Mouse (Mus musculus): ENCODE results near the gene Foxred2. TPM values are rescaled to one million over a fixed set of nuclear protein-coding genes. Genes with fewer than 3 reads are reported as not detected.

Gene Foxred2
- polyA plus RNA-seq, 1 experiment, result 10.9 TPM

DNA sequence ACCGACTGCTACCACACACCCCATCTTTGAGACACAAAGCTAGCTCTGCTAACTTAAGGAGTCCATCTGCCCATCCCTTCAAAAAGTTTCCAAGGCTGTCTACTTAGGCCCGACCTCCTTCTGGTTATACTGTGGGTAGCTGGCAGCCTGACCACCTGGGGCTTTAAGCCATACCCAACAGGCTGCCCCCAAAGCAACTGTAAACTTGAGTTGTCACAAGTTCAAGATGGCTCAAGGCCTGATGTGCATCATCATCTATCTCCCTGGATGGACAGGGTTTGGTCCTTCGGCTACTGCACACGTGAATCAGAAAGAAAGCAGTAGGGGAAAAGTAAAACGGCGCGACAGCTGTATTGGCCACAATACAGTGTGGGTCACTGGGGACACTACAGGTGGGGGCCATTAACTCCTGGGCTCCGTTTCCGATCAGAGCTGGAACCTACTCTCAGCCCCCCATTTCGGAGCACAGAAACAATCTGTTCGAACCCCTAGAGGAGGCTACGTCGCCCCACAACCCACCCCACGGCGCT, 13.5 kb upstream of the Foxred2 start:
- Histone ChIP-seq H3K36me3 (ENCODE audit: control insufficient read depth, insufficient read depth, low read length, poor library complexity, severe bottlenecking) (peaks cover 36% of the 10 kb centered on the region), H3K4me3 (ENCODE audit: low read depth, low read length) (peak overlapping the region; percentile 97), H3K4me1 (ENCODE audit: control insufficient read depth, insufficient read depth, low read length) (peaks cover 2% of the 10 kb centered on the region), H3K9me3 (replicated peaks; ENCODE audit: control insufficient read depth, insufficient read depth, low read length, poor library complexity, severe bottlenecking) (no peaks in the 10 kb centered on the region), H3K9ac (ENCODE audit: low read depth, poor library complexity, severe bottlenecking) (peak overlapping the region; percentile 91), H3K27ac (ENCODE audit: insufficient read depth, low read length) (no peak overlapping the region), H3K27me3 (ENCODE audit: control insufficient read depth, insufficient read depth, low read length, poor library complexity, severe bottlenecking) (no peaks in the 10 kb centered on the region)
- TF ChIP-seq CTCF (IDR thresholded peaks at IDR 0.05; ENCODE audit: low read depth, low read length), result no peak
- no peak for TF ChIP-seq POLR2A (IDR thresholded peaks at IDR 0.05; ENCODE audit: insufficient read depth, low read length)
- no peak for TF ChIP-seq EP300 (IDR thresholded peaks at IDR 0.05; ENCODE audit: insufficient read depth, low read depth, low read length)

DNA sequence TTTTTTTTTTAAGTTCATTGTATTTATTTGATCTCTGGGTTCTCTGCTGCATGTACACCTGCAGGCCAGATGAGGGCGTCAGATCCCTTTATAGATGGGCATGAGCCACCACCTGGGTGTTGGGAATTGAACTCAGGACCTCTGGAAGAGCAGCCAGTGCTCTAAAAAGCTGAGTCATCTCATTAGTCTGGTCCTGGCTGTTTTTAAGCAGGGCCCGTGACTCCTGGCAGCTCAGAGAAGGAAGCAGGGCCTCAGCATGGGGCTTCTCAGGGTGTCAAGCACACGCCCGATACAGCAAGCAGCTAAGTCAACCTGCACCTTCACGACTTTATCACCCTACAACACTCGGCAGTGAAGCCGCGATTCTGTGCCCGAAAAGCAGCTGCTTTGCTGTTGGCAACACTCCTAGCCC, 8.6 kb upstream of the Foxred2 start:
- no peak overlapping the region for H3K27ac ChIP-seq (ENCODE audit: insufficient read depth, low read length)
- H3K4me1 ChIP-seq (ENCODE audit: control insufficient read depth, insufficient read depth, low read length), result peaks cover 2% of the 10 kb centered on the region
- peaks cover 84% of the 10 kb centered on the region for H3K36me3 ChIP-seq (ENCODE audit: control insufficient read depth, insufficient read depth, low read length, poor library complexity, severe bottlenecking)
- no peaks in the 10 kb centered on the region for H3K27me3 ChIP-seq (ENCODE audit: control insufficient read depth, insufficient read depth, low read length, poor library complexity, severe bottlenecking)
- TF ChIP-seq POLR2A (IDR thresholded peaks at IDR 0.05; ENCODE audit: insufficient read depth, low read length) (no peak), CTCF (IDR thresholded peaks at IDR 0.05; ENCODE audit: low read depth, low read length) (peak; percentile 4)
- H3K9ac ChIP-seq (ENCODE audit: low read depth, poor library complexity, severe bottlenecking), result no peak overlapping the region
- no peaks in the 10 kb centered on the region for H3K9me3 ChIP-seq (replicated peaks; ENCODE audit: control insufficient read depth, insufficient read depth, low read length, poor library complexity, severe bottlenecking)
- no peak overlapping the region for H3K4me3 ChIP-seq (ENCODE audit: low read depth, low read length)

DNA sequence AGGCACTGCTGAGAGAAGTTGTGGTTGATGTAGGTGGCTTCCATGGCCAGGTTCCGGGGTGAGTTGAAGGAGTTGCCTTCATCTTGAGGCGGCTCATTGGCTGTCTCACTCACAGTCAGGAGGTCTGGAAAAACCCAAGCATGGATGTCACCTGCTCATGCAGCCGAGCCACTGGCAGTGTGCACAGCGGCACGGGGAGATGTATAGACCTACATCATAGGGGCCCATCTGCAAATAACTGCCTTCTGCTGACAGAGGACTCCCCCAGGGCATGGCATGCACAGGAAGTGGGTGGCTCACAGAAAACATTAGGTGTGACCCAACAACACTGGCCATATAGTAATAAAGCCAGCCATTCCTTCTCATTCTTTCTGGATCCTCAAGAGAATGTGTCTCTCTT, 5.9 kb upstream of the Foxred2 start:
- H3K4me3 ChIP-seq (ENCODE audit: low read depth, low read length), result no peak overlapping the region
- TF ChIP-seq CTCF (IDR thresholded peaks at IDR 0.05; ENCODE audit: low read depth, low read length) (no peak), EP300 (IDR thresholded peaks at IDR 0.05; ENCODE audit: insufficient read depth, low read depth, low read length) (no peak), POLR2A (IDR thresholded peaks at IDR 0.05; ENCODE audit: insufficient read depth, low read length) (no peak)
- H3K27me3 ChIP-seq (ENCODE audit: control insufficient read depth, insufficient read depth, low read length, poor library complexity, severe bottlenecking), result no peaks in the 10 kb centered on the region

DNA sequence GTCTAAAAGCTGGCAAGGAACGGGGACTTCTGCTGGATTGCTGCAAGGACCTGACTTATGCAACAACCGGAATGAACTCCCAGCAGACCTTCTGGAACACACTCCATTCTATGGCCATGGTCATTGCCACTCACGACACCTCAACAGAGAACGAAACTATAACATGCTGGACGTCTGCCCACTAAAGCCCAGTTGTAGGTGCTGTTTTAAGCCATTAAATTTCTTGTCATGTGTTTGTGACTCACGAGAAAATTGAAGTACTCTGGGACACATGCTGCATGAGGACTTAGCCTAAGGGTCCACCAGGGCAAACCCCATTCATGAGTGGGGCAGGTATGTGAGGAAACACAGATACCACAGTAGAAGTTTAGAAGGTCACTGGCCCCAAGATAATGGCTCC, 4.2 kb upstream of the Foxred2 start:
- no peaks in the 10 kb centered on the region for H3K9me3 ChIP-seq (replicated peaks; ENCODE audit: control insufficient read depth, insufficient read depth, low read length, poor library complexity, severe bottlenecking)
- H3K27ac ChIP-seq (ENCODE audit: insufficient read depth, low read length), result no peak overlapping the region
- H3K36me3 ChIP-seq (ENCODE audit: control insufficient read depth, insufficient read depth, low read length, poor library complexity, severe bottlenecking), result peaks cover 71% of the 10 kb centered on the region
- no peaks in the 10 kb centered on the region for H3K27me3 ChIP-seq (ENCODE audit: control insufficient read depth, insufficient read depth, low read length, poor library complexity, severe bottlenecking)
- no peak overlapping the region for H3K4me3 ChIP-seq (ENCODE audit: low read depth, low read length)
- H3K4me1 ChIP-seq (ENCODE audit: control insufficient read depth, insufficient read depth, low read length), result peaks cover 2% of the 10 kb centered on the region
- no peak for TF ChIP-seq CTCF (IDR thresholded peaks at IDR 0.05; ENCODE audit: low read depth, low read length)
- TF ChIP-seq EP300 (IDR thresholded peaks at IDR 0.05; ENCODE audit: insufficient read depth, low read depth, low read length), result no peak
- no peak for TF ChIP-seq POLR2A (IDR thresholded peaks at IDR 0.05; ENCODE audit: insufficient read depth, low read length)
- no peak overlapping the region for H3K9ac ChIP-seq (ENCODE audit: low read depth, poor library complexity, severe bottlenecking)

More for the DNA sequence above, 5.9 kb upstream of the Foxred2 start:
- Histone ChIP-seq H3K4me1 (ENCODE audit: control insufficient read depth, insufficient read depth, low read length) (peaks cover 2% of the 10 kb centered on the region), H3K9ac (ENCODE audit: low read depth, poor library complexity, severe bottlenecking) (no peak overlapping the region), H3K9me3 (replicated peaks; ENCODE audit: control insufficient read depth, insufficient read depth, low read length, poor library complexity, severe bottlenecking) (no peaks in the 10 kb centered on the region), H3K27ac (ENCODE audit: insufficient read depth, low read length) (no peak overlapping the region), H3K36me3 (ENCODE audit: control insufficient read depth, insufficient read depth, low read length, poor library complexity, severe bottlenecking) (peaks cover 88% of the 10 kb centered on the region)

DNA sequence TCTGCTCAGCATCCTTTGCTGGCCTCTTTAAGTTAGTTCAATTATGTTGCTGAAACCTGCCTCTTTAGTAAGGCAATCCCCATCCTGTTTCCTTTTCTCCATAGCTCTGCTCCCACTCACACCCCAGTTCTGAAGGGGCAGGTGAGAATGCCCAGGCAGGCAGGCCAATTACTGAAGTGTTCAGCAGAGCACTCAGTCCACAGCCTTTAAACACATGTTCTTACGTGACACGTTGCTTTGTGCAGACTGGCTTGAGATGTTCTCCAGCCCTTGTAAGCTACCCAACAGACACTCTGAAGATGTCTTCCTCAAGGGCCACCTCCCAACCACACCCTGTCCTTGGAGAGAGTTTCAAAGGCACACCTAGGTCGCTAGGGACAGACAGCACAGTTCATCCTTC, 1.5 kb upstream of the Foxred2 start:
- peaks cover 2% of the 10 kb centered on the region for H3K4me1 ChIP-seq (ENCODE audit: control insufficient read depth, insufficient read depth, low read length)
- H3K9ac ChIP-seq (ENCODE audit: low read depth, poor library complexity, severe bottlenecking), result no peak overlapping the region
- H3K27ac ChIP-seq (ENCODE audit: insufficient read depth, low read length), result 0 out of 2 replicates have a peak overlapping the region, but pooled peaks have one; percentile 9
- no peak for TF ChIP-seq CTCF (IDR thresholded peaks at IDR 0.05; ENCODE audit: low read depth, low read length)
- TF ChIP-seq POLR2A (IDR thresholded peaks at IDR 0.05; ENCODE audit: insufficient read depth, low read length), result no peak
- TF ChIP-seq EP300 (IDR thresholded peaks at IDR 0.05; ENCODE audit: insufficient read depth, low read depth, low read length), result no peak
- H3K27me3 ChIP-seq (ENCODE audit: control insufficient read depth, insufficient read depth, low read length, poor library complexity, severe bottlenecking), result no peaks in the 10 kb centered on the region
- no peak overlapping the region for H3K4me3 ChIP-seq (ENCODE audit: low read depth, low read length)
- H3K9me3 ChIP-seq (replicated peaks; ENCODE audit: control insufficient read depth, insufficient read depth, low read length, poor library complexity, severe bottlenecking), result no peaks in the 10 kb centered on the region
- H3K36me3 ChIP-seq (ENCODE audit: control insufficient read depth, insufficient read depth, low read length, poor library complexity, severe bottlenecking), result peaks cover 45% of the 10 kb centered on the region

DNA sequence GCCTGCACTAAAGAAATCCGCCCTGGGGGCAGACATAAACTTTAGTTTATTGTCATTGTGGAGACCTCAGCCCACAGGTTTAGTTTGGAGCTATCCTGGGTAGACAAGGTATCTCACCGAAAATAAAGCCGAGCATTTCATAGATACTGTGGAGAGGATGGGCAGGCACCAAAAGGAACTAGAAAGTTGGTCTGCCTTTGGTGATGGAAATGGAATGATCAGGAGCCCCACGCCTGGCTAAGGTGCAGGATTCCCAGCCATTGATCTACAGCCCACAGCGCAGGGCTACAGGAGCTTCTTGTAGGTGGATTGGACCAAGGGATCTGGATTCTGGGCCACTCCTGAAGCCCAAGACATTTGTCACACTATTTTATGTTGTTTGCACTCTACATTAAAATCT, 1.1 kb upstream of the Foxred2 start:
- H3K27ac ChIP-seq (ENCODE audit: insufficient read depth, low read length), result 0 out of 2 replicates have a peak overlapping the region, but pooled peaks have one; percentile 9
- peaks cover 40% of the 10 kb centered on the region for H3K36me3 ChIP-seq (ENCODE audit: control insufficient read depth, insufficient read depth, low read length, poor library complexity, severe bottlenecking)
- TF ChIP-seq EP300 (IDR thresholded peaks at IDR 0.05; ENCODE audit: insufficient read depth, low read depth, low read length) (no peak), CTCF (IDR thresholded peaks at IDR 0.05; ENCODE audit: low read depth, low read length) (no peak), POLR2A (IDR thresholded peaks at IDR 0.05; ENCODE audit: insufficient read depth, low read length) (no peak)
- no peak overlapping the region for H3K9ac ChIP-seq (ENCODE audit: low read depth, poor library complexity, severe bottlenecking)
- H3K4me3 ChIP-seq (ENCODE audit: low read depth, low read length), result no peak overlapping the region
- no peaks in the 10 kb centered on the region for H3K9me3 ChIP-seq (replicated peaks; ENCODE audit: control insufficient read depth, insufficient read depth, low read length, poor library complexity, severe bottlenecking)
- H3K27me3 ChIP-seq (ENCODE audit: control insufficient read depth, insufficient read depth, low read length, poor library complexity, severe bottlenecking), result no peaks in the 10 kb centered on the region
- H3K4me1 ChIP-seq (ENCODE audit: control insufficient read depth, insufficient read depth, low read length), result peaks cover 2% of the 10 kb centered on the region

Measured in ES-Bruce4 (cell line).